Mouse (Mus musculus) urinary bladder, adult 2 months (tissue): Measurements from ENCODE around the gene Fam222b. TPM values are rescaled to one million over a fixed set of nuclear protein-coding genes. Genes with fewer than 3 reads are reported as not detected.
A peak's percentile ranks its signal among the peaks of the same experiment; 100 is the strongest.
"Not testable (repeated sequence)": the region's sequence is repeated elsewhere in the genome, so short reads cannot be mapped to it uniquely, and the experiment has no call there.

Source experiments
- DNase-seq: peaks from one replicate; pipeline ENCODE4 v3.0.0; 2022; ENCODE audit warnings: low spot score
- polyA plus RNA-seq: library from polyadenylated mRNA; depleted of rRNA; stranded (reverse); fragments of >200 nt; gene quantifications from 2 replicates; pipeline ENCODE4 v1.2.3, GENCODE M21; 2012

Fam222b gene
- polyA plus RNA-seq, 1 experiment: 6.1 TPM

DNA sequence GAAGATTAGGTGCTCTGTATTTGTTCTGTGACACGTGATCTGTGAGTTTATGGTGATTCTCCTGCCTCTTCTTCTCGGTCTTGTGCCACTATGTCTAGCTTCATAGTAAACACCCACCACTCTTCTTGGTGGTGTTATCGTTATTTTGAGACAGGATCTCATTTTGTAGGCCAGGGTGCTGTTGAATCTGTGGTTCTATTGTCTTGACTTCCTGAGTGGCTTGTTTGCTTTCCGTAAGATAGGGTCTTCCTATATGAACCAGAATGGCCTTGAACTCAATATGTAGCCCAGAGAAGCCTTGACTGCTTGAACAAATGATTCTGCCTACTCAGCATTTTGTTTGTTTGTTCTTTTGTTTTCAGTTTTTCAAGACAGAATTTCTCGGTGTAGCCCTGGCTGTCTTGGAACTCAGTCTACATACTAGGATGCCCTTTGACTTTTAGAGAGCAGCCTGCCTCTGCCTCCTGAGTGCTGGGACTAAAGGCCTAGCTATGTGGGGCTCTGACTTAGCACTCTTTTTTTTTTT is 6.6 kb upstream of the Fam222b start:
- DNase-seq: no peak

DNA sequence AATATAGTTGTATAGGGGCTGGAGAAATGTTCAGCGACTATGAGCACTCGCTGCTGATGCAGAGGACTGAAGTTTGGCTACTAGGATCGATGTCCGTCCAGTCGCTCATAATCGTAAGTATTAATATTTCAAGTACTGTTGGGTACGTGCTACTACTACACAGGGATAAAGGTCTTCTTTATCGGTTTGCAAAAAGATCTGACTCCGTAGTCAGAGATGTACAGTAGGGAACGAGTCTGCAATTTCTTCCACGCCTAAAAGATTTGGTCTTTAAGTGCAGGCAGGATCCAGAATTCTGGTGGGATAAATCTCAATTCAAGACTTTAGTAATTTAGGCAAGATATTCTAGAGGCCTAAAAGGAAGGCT is 340 bp upstream of the Fam222b start:
- no peak for DNase-seq

DNA sequence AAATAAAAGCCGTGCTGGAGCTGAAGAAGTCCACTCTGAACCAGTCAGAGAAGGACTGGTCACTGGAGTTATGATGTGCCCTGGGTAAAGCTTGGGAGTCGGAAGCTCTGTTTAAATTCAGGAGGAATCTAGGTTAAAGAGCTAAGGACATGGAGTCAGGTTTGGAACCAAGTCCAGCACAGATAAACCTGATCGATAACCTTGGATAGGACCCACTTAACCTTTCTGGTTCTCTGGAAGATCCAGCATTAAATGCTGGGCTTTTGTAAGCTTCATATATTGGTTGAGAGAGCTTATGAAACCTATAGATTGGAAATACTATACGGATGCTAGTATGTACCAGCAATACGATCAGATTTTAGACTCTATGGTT is 670 bp downstream of the Fam222b start:
- DNase-seq: no peak

DNA sequence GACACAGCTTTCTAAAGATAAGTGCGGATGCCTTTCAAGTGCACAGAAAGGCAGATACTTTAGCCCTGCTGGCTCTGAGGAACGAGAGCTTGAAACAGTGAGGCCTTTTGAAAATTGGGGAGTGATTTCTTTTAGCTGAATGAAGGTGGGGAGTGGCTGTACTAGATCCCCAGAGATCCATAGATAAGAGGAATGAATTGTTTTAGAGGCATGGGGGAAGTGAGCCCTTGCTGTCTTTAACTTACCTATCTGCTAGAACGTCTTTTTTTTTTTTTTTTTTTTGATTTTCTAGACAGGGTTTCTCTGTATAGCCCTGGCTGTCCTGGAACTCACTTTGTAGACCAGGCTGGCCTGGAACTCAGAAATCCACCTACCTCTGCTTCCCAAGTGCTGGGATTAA is 2.6 kb downstream of the Fam222b start:
- DNase-seq: no peak

DNA sequence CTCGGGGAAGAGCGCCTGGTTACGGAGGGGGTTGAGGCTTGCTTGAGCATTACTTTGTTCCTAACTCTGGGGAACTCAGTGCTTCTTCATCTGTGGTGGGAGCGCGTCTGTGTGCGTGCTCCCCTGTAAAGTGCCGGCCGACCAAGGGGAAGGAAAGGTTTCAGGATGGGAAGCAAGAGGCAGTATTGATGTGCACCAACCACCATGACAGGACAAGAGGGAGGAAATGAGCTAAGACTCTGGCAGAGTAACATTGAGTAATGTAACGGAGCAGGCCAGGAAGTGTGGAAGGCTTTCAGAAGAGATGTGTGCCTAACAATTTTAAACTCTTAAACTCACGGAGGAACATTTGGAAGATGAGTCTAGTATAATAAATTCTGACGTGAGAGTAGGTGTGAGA is 6.3 kb downstream of the Fam222b start:
- no peak for DNase-seq

DNA sequence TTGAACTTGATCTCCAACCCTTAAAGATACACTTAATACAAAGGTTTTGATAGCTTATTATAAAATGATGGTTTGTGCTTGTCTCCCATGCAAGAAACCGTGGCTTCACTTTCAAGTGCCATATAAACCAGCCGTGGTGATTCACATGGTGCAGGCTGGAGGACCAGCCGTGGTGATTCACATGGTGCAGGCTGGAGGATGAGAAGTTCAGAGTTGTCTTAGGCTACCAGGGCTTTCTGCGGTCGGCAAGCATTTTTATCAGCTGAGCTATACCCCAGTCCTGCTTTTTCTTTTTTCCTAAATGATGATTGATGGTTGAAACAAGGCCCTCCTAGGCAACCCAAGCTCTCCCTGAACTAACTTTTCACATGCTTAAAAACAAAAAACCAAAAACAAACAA is 7.7 kb downstream of the Fam222b start:
- DNase-seq: no peak

DNA sequence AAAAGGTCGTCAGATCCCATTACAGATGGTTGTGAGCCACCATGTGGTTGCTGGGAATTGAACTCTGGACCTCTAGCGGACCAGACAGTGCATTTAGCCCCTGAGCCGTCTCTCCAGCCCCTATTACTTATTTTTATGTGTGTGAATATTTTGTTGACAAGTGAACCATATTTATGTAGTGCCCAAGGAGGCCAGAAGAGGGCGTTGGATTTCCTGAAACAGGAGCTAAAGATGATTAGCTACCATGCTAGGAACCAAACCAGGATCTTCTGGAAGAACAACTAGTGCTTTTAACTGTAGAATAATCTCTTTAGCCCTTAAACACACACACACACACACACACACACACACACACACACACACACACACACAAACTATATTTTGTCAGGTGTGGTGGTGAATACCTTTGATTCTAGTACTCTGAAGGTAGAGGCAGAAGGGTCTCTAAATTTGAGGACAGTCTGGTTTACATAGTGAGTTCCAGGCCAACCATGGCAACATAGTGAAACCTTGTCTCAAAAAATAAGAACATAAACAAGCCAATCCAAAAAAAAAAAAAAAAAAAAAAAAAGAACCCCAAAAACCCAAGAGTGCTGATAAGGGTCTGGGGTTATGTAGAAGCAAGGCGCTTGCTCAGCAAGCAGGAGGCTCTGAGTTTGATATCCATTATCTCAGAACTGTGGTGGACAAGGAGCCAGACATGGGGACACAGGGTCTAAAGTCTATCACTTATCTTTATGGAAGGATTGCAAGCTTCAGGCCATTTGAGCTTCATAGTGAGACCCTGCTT is 8.7 kb downstream of the Fam222b start:
- no peak for DNase-seq

DNA sequence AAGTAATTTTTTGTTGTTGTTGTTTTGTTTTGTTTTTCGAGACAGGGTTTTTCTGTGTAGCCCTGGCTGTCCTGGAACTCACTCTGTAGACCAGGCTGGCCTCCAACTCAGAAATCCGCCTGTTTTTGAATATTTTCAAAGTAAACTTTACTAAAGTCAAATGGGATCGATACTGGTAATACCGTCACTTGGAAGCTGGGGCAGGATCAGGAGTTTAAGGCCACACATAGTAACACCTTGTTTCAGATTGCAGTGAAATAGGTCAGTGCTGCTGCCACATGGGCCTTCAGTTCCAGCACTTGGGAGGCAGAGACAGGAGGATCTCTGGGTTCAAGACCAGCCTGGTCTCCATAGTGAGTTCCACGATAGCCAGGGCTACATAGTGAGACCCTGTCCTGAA is 10.0 kb downstream of the Fam222b start:
- no peak for DNase-seq

DNA sequence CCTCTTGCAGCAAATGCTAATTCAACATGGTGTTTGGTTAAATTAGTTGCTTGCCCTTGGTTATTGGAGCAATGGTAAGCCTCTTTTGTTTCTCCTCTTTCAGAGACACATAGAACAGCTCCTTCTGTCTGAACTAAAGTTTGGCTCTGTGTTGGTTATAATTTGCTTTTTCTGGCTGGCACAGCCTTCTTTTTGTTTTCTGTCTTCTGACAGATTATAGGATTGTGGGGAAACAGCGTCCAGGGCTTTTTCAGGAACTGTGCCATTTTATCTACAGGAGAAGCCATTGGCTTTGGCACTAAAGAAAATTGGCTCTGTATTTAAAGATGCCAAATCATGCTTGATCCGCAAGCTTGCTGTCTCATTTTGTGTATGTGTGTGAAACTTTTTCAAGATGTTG is 19.2 kb downstream of the Fam222b start:
- DNase-seq: no peak

DNA sequence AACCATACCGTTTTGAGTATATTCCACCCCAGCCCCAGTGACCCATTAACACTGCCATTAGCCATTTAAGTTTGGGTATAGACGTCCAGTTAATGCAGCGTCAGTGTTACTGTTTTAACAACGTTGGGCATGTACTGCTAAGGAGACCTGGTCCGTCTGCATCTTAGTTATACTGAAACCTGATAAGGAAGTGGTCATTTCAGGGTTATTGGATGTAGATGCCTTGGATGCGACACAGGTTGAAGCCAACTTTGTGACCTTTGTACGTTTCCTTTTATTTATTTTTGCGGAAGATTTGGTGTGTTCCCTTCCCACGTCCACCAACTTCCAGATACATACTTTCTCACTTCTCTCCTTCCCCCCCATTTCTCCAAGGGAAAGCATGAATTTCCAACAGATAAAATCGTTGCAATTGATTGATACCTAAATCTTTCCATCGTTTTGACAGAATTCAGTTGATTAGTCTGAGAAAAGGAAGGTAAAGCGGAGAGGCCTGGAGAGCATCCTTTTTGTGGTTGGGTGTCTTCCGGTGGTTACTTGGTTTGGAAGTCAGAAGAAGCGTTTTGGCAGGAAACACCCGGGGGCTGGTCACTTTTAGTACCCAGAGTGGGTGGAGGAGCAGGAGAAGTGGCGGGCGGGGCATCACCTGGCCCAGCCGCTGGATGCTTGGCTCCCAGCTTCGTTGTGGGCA is 20.4 kb downstream of the Fam222b start:
- DNase-seq: no peak

DNA sequence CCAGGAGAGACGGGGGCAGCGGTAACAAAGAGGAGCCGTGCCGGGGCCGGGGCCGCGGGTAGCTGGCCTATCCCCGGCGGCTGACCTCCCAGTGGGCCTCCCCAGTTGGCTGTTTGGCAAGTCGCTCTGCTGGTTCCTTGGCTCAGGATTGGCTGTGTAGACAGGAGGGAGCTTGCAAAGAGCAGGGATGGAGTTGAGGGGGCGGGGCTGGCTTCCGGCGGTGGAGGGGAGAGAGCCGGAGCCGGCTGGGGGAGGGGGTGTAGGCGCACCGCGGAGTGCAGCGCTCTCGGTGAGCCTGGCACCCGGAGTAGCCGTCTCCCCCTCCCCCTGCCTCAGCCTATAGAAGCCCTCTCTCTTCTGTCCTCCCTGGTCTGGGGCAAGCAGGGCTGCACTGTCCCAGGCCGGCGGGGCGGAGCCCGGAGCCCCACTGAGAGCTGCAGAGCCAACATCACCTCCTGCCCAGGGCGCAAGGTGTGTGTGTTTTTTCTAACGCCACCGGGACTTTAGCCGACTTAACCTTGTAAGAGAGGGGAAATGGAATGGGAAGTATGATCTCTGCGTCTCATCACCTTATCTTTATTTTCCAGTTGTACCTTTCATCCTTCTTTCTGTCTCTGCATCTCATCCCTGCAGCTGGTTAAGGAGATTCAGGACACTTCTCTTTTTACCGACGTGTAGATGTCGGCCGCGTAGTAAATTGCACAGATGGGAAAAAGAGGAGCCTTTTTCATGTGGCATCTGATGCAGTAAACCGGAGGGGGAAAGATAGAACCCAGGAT is 21.1 kb downstream of the Fam222b start:
- DNase-seq: peak; percentile 82

DNA sequence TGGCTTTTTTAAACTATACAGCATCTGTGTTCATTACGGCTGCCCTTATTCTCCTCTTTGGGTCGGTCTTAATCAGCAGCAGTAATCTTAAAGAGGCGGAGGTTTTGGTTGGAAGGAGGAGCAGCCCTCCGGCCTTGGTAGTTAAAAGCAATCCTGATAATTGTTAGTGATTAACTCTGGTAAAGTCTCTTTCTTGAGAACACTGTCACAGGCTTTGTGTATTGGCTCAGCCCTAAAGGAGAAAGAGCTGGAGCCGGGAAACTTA is 21.6 kb downstream of the Fam222b start:
- DNase-seq: no peak

DNA sequence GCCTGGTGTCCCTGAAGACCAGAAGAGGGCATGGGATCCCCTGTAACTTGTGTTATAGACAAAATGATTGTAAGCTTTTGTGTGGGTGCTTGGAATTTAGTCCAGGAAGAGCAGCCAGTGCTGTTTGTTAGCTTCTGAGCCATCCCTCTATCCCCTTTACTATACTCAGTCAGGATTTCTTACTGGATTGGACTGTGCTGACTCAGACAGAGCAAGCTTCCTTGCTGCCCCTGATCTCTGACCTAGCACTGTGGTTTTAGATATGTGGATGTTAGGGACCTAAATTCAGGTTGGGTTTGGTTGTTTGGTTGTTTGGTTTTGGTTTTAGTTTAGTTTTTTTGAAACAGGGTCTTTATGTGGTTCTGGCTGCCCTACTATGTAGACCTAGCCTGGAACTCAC is 24.0 kb downstream of the Fam222b start:
- DNase-seq: no peak

DNA sequence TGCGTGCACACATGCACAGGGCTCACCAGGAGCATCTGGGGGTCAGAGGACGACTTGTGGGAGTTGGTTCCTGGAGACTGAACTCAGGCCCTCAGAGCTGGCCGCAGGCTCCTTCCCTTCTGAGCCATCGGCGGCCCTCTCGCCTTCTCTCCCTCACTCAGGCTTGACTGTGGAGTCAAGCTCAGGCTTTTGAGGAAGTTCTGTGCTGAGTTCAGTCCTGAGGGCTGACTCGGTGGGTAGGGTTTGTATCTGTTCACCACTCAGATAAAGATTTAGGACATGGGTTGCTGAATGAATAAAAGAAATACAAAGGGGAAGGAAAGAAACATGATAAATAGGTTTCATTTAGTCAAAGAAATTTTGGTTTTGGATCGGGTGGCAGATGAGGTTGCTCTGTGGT is 25.4 kb downstream of the Fam222b start:
- DNase-seq: no peak

DNA sequence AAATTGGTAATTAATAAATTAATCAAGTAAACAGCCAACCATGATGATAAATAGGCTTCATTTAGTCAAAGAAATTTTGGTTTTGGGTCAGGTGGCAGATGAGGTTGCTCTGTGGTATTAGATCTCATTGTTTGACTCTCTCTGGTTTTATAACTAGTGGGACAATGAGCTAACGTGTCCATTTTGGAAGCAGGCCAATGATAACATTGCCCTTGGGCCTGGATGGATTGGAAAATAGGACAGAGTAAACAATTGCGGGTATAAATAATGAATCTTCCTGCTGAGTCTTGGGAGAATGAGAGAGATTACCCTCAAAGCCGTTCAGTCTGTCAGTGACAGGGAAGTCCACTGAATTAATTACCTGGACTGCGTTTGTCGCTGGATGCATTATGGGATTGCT is 26.7 kb downstream of the Fam222b start:
- no peak for DNase-seq

DNA sequence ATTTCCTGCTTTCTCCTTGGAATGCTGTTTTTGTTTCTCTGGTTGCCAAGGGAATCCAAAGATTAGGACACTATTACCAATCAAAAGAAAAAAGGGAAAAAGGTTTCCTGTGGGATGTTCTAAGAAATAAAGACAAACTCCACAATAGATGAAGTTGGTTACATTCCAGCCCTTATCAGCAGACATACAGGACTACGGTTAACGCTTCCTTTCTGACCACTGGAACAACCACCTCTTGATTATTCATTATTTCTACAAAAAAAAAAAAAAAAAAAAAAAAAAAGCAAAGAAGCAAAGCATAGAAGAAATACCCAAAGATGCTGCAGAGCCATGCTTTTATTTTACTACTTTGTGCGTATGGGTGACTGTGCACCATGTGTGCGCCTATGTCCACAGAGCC is 28.4 kb downstream of the Fam222b start:
- DNase-seq: no peak

DNA sequence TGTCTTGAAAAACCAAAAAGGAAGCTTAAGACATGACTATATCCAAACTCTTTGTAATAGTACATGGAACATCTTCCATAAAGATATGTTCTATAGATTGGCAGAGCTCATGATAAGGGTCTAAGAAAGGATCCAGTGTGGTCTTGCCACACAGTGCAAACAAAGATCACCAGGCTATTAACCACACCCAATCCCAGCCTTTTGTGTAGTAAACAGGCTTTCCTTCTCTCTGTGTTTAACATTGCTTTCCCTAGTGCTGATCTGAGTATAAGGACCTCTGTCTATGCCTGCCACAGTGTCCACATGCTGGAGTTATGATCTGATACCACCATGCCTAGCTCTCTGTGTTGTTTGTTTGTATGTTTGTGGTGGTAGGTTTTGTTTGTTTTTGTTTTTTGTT is 29.3 kb downstream of the Fam222b start:
- no peak for DNase-seq

DNA sequence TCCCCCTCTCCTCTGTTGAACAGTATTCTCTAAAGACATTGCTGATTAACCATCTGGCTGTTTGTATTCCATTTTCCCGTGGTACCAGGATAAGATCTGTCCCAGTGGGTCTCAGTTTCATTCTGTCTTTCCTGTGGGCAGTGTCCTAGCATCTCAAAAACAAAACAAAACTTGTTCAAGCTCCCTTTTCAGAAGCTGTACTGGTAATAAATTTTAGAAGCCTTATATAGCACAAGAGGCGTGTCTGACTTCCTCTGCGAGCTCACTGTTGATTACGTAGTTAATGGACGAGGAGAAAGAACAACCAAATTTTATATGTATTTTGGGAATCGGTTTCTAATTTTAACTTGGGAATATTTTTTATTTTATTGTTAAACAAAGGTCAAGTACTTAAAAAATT is 31.2 kb downstream of the Fam222b start:
- DNase-seq: no peak

DNA sequence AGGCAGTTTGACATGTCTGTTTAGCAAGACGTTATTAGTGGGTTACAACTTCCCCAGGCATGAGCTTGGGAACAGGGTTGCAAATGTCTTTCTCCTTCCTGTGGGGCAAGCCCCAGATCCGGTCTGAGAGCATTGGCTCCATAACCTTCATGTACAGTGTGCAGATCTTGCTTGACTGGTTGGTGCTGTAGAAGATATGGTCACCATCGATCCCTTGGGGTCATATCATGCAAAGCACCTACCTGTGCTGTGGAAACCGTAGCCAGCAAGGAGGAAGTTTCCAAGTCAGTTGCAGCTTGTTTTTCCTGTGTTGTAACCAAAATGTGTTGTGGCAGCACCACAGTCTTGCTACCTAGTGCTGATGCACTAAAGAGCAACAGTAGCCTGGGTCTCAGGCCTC is 32.3 kb downstream of the Fam222b start:
- no peak for DNase-seq

DNA sequence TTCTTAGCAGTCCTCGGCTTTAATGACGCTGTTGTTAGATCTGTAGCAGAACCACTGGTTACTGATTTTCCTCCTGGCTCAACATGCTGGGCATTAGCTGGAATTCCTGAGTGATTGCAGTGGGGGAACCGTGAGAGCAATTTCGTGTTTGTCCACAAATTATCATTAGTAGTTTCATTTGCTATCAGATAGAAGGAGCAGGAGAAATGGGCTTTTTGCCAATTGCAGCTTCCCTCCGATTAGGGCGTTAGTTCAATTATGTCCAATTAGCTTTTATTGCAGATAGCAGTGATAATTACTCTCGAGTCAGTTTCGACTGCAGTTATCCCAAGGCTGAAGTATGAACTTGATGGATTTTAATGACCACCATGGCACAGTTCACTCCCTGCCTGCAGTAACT is 35.0 kb downstream of the Fam222b start:
- no peak for DNase-seq

DNA sequence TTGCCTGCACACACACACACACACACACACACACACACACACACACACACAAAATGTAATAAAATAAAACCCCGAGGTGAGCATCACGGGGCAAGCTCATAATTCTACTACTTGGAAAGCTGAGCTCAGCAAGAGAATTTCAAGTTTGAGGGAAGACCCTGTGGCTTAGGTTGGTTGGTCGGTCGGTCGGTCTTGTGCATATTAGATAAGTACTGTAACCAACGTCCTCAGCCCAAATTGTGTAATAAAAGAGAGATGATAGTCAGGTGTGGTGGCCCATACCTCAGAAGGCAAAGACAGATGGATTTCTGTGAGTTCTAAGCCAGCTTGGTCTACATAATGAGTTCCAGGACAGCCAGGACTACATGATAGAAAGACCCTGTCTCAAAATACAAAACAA is 39.5 kb downstream of the Fam222b start:
- no peak for DNase-seq

DNA sequence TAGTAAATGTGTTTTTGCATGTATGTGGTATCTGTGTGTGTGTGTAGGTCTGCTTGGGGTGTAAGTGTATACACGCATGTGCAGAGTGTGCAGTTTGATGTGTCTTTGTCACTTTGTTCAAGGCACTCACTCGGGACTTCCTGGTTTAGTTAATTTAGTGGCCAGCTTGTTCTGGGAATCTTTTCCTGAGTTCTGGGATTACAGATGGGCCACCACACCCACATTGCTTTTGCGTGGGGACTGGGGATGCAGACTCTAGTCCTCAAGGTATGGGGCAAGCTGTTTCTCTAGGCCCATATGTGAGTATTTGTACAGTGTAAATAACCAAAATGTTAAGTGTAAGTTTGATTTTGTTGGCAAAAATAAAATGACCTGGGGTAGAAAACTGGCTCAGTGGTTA is 39.9 kb downstream of the Fam222b start:
- DNase-seq: no peak

DNA sequence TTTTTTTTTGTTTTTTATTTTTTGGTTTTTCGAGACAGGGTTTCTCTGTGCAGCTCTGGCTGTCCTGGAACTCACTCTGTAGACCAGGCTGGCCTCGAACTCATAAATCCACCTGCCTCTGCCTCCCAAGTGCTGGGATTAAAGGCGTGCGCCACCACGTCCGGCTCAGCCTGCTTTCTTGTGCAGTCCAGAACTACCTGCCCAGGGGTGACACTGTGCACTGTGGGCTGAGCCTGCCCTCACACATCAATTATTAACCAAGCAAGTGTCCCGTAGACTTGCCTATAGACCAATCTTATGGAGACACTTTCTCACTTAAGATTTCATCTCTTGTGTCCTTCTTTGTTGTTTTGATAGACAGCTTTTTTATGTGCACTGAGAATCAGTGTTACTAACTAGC is 40.9 kb downstream of the Fam222b start:
- not testable (repeated sequence) for DNase-seq
